Mouse (Mus musculus): Measurements from ENCODE around the gene Bub1b. TPM values are rescaled to one million over a fixed set of nuclear protein-coding genes. Genes with fewer than 3 reads are reported as not detected.

Gene Bub1b
- total RNA-seq, 1 experiment: 115 TPM

DNA sequence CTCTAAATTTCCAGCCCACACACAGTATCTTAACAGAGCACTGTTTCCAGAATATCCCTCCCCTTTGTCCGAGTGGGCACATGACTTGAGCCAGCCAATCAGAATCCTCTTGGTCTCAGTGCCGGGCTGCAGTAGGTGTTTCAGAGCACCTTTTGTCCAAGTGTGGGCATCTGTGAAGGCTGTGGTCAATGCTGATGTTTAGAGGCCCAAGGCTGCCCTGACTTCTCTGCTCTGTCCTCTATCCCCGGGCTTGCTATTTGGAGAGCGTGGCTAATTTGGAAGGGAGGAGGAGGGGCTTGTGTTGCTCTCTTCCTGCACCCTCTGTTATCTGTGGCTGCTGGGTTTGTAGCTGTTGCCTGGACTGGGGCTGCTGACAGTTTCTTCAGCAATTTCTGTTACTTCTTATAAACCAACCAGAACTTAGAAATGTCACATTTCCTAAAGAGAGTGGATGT lies 62.0 kb downstream of the Bub1b start:
- Histone ChIP-seq H3K27ac (ENCODE audit: insufficient read depth, low read depth, low read length, poor library complexity, severe bottlenecking) (no peak overlapping the region), H3K36me3 (ENCODE audit: control insufficient read depth, insufficient read depth, low read length, poor library complexity, severe bottlenecking) (no peaks in the 10 kb centered on the region), H3K4me3 (ENCODE audit: insufficient read depth in 1 of 2, low read depth in 1 of 2, low read length in 2 of 2, poor library complexity in 1 of 2, severe bottlenecking in 1 of 2) (peak overlapping the region in 1 of 2 experiments; percentile 19; a peak in 1 of 4 replicates), H3K9me3 (ENCODE audit: control insufficient read depth, insufficient read depth, low read depth, low read length) (no peaks in the 10 kb centered on the region), H3K4me1 (ENCODE audit: control insufficient read depth in 2 of 2, insufficient read depth in 2 of 2, low read length in 2 of 2, poor library complexity in 1 of 2) (peaks cover 12 to 34% of the 10 kb centered on the region in 2 experiments), H3K9ac (ENCODE audit: insufficient read depth, low read depth, low read length, poor library complexity, severe bottlenecking) (no peak overlapping the region; the same call in 1 of the 2 replicates)
- in situ Hi-C loops (cut with MboI; ENCODE audit: low sequenced_read_pairs in 2 of 2, unreplicated experiment in 2 of 2): no loop called here
- DNase-seq (ENCODE audit: low read depth, low spot score): no peak
- TF ChIP-seq ZNF384 (IDR thresholded peaks at IDR 0.05; ENCODE audit: low read depth, low read length): no peak
- TF ChIP-seq HCFC1 (IDR thresholded peaks at IDR 0.05; ENCODE audit: borderline replicate concordance, insufficient read depth, low read length): no peak
- peak; percentile 44; the same call in 1 of the 2 replicates for TF ChIP-seq CHD2 (IDR thresholded peaks at IDR 0.05; ENCODE audit: low read depth, low read length)

DNA sequence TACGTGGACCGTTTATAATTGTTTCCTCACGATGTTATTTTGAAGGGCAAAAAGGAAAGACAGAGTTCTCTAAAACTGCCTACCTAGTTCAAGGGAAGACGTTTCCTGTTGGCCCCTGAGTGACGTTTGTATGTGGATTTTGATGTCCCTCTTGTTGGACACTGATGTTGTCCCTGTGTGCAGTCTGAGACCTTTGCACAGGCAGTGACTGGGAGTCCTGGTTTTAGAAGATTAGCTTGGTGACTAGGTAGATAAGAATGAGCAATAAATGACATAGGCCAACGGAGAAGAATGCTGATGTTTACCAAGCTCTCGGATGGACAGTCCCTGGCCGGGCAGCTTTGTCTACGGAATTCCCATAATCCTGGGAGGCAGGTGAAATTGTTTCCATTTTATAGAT lies 63.9 kb downstream of the Bub1b start:
- DNase-seq (ENCODE audit: low read depth, low spot score): no peak
- Histone ChIP-seq H3K4me1 (ENCODE audit: control insufficient read depth in 2 of 2, insufficient read depth in 2 of 2, low read length in 2 of 2, poor library complexity in 1 of 2) (peaks cover 12 to 34% of the 10 kb centered on the region in 2 experiments), H3K36me3 (ENCODE audit: control insufficient read depth, insufficient read depth, low read length, poor library complexity, severe bottlenecking) (no peaks in the 10 kb centered on the region), H3K27ac (ENCODE audit: insufficient read depth, low read depth, low read length, poor library complexity, severe bottlenecking) (no peak overlapping the region), H3K4me3 (ENCODE audit: insufficient read depth in 1 of 2, low read depth in 1 of 2, low read length in 2 of 2, poor library complexity in 1 of 2, severe bottlenecking in 1 of 2) (no peak overlapping the region), H3K9me3 (ENCODE audit: control insufficient read depth, insufficient read depth, low read depth, low read length) (no peaks in the 10 kb centered on the region), H3K9ac (ENCODE audit: insufficient read depth, low read depth, low read length, poor library complexity, severe bottlenecking) (no peak overlapping the region)
- in situ Hi-C loops (cut with MboI; ENCODE audit: low sequenced_read_pairs in 2 of 2, unreplicated experiment in 2 of 2): no loop called here
- no peak for TF ChIP-seq CHD2 (IDR thresholded peaks at IDR 0.05; ENCODE audit: low read depth, low read length)
- no peak for TF ChIP-seq ZNF384 (IDR thresholded peaks at IDR 0.05; ENCODE audit: low read depth, low read length)
- no peak for TF ChIP-seq MAFK (IDR thresholded peaks at IDR 0.05; ENCODE audit: insufficient read depth, low read depth, low read length)
- TF ChIP-seq HCFC1 (IDR thresholded peaks at IDR 0.05; ENCODE audit: borderline replicate concordance, insufficient read depth, low read length): no peak
- no peak for TF ChIP-seq ZC3H11A (IDR thresholded peaks at IDR 0.05; ENCODE audit: borderline replicate concordance, low read depth, low read length)

DNA sequence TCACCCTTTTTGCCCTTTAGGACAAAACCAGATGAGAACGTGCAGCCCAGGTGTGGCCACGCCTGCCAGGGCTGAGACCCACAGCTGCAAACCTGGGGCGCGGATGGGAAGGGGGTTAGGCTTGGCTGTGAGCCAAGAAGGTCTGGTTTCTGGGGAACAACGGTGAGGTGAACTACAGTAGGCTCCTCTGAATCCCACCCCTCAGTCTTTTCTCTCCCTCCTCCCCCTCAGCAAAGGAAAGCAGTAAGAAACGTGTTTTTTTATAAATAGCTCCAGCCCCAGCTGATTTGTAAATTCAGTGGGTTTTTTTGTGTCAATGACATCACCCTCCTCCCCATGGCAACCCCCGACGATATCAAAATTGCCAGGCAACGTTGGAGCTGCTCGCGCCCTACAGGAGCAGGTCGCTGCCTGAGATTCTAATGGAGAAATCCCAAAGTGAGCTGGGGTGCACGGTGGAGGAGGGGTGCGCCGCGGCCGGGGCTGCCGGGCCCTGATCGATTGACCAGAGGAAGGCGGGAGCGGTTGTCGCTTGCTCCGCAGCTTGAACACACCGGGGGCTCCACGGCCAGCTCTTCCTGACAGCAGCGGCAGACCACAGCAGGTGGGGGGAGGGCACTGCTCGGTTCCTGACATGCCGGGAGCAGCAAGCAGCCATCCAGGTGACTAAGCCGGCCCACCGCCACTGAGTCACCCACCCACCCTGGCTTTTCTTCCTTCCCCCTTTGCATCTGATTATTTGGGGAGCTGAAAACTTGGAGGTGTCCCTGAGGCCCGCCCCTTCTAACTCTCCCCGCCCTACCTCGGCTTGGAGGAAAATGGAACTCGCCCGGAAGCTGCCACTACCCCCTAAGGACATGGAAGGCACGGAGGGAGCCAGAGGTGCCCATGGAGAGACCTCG lies 65.1 kb downstream of the Bub1b start, which contains the start of gene Pak6:
Pak6 (plus strand) TSS at position 402 of the 902 bp plus-strand sequence.
- no peaks in the 10 kb centered on the region for H3K36me3 ChIP-seq (ENCODE audit: control insufficient read depth, insufficient read depth, low read length, poor library complexity, severe bottlenecking)
- H3K9ac ChIP-seq (ENCODE audit: insufficient read depth, low read depth, low read length, poor library complexity, severe bottlenecking): peak within 1 kb of the TSS; percentile 18
- TF ChIP-seq CHD2 (IDR thresholded peaks at IDR 0.05; ENCODE audit: low read depth, low read length): no peak
- TF ChIP-seq ZC3H11A (IDR thresholded peaks at IDR 0.05; ENCODE audit: borderline replicate concordance, low read depth, low read length): no peak
- TF ChIP-seq HCFC1 (IDR thresholded peaks at IDR 0.05; ENCODE audit: borderline replicate concordance, insufficient read depth, low read length): no peak
- no peak for TF ChIP-seq ZNF384 (IDR thresholded peaks at IDR 0.05; ENCODE audit: low read depth, low read length)
- TF ChIP-seq MAFK (IDR thresholded peaks at IDR 0.05; ENCODE audit: insufficient read depth, low read depth, low read length): no peak
- peak within 1 kb of the TSS; percentile 48 to 65 for H3K4me3 ChIP-seq (ENCODE audit: insufficient read depth in 1 of 2, low read depth in 1 of 2, low read length in 2 of 2, poor library complexity in 1 of 2, severe bottlenecking in 1 of 2)
- H3K27ac ChIP-seq (ENCODE audit: insufficient read depth, low read depth, low read length, poor library complexity, severe bottlenecking): no peak within 1 kb of the TSS
- in situ Hi-C loops (cut with MboI; ENCODE audit: low sequenced_read_pairs in 2 of 2, unreplicated experiment in 2 of 2): no loop called here
- no peaks in the 10 kb centered on the region for H3K9me3 ChIP-seq (ENCODE audit: control insufficient read depth, insufficient read depth, low read depth, low read length)
- no peak for DNase-seq (ENCODE audit: low read depth, low spot score)
- peaks cover 12 to 30% of the 10 kb centered on the region in 2 experiments for H3K4me1 ChIP-seq (ENCODE audit: control insufficient read depth in 2 of 2, insufficient read depth in 2 of 2, low read length in 2 of 2, poor library complexity in 1 of 2)

DNA sequence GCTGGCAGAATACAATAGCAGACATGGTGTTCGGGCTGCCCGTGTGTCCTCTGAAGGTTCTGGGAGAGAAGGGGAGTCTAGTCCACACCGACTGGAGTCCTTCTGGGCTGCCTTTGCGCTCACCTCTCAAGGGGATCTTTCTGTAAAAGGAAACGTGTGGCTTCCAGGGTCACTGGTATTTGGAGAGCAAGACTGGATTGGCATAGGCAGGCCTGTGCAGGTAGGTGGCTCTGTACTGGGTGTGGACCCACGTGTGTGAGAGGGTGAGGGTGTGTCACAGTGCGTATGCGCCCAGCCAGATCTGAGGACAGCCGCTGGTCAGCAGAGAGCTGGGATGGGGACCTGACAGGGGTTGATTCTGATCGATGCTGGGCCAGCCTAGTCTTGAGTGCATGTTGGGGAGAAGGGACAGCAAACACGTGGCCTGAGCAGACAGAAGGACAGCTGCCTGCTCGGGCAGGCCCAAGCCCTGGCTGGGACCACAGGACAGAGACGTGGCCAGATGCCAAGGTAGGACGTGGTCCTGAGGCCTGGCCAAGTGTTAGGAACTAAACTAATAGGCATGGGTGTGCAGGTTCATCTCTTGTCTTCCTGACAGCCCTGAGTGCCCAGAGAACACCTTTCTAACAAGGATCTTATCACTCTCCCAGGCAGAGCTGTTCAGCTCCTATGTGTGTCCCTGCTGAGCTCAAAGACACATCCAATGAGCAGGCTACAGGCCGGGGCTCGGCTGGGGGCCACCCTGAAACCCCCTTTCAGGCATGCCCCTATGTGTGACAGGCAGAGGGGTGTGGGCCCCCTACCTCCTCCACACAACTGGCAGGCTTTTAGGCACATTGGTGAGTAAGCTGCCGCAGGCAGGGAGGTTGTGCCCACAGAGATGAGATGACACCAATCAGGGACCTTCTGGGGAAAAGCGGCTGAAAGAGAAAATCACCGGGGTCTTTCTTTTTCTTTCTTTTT lies 66.1 kb downstream of the Bub1b start:
- in situ Hi-C loops (cut with MboI; ENCODE audit: low sequenced_read_pairs in 2 of 2, unreplicated experiment in 2 of 2): no loop called here
- H3K9ac ChIP-seq (ENCODE audit: insufficient read depth, low read depth, low read length, poor library complexity, severe bottlenecking): peak overlapping the region; percentile 16; the same call in 1 of the 2 replicates
- peaks cover 4 to 24% of the 10 kb centered on the region in 2 experiments; a peak in 3 of 4 replicates for H3K4me1 ChIP-seq (ENCODE audit: control insufficient read depth in 2 of 2, insufficient read depth in 2 of 2, low read length in 2 of 2, poor library complexity in 1 of 2)
- peak overlapping the region; percentile 48 to 65 for H3K4me3 ChIP-seq (ENCODE audit: insufficient read depth in 1 of 2, low read depth in 1 of 2, low read length in 2 of 2, poor library complexity in 1 of 2, severe bottlenecking in 1 of 2)
- no peaks in the 10 kb centered on the region for H3K9me3 ChIP-seq (ENCODE audit: control insufficient read depth, insufficient read depth, low read depth, low read length)
- no peak for DNase-seq (ENCODE audit: low read depth, low spot score)
- no peak overlapping the region for H3K27ac ChIP-seq (ENCODE audit: insufficient read depth, low read depth, low read length, poor library complexity, severe bottlenecking)
- no peaks in the 10 kb centered on the region for H3K36me3 ChIP-seq (ENCODE audit: control insufficient read depth, insufficient read depth, low read length, poor library complexity, severe bottlenecking)
- TF ChIP-seq CHD2 (IDR thresholded peaks at IDR 0.05; ENCODE audit: low read depth, low read length): no peak
- no peak for TF ChIP-seq ZNF384 (IDR thresholded peaks at IDR 0.05; ENCODE audit: low read depth, low read length)
- TF ChIP-seq HCFC1 (IDR thresholded peaks at IDR 0.05; ENCODE audit: borderline replicate concordance, insufficient read depth, low read length): no peak
- no peak for TF ChIP-seq ZC3H11A (IDR thresholded peaks at IDR 0.05; ENCODE audit: borderline replicate concordance, low read depth, low read length)
- TF ChIP-seq MAFK (IDR thresholded peaks at IDR 0.05; ENCODE audit: insufficient read depth, low read depth, low read length): no peak
